Mouse (Mus musculus) liver, embryonic 14 days (tissue): ENCODE measurements around the gene Prtn3. TPM values are rescaled to one million over a fixed set of nuclear protein-coding genes. Genes with fewer than 3 reads are reported as not detected.

ENCODE experiments used
- polyA plus RNA-seq: library from polyadenylated mRNA; depleted of rRNA; stranded (reverse); fragments of >200 nt; gene quantifications from 2 replicates; pipeline ENCODE4 v1.2.3, GENCODE M21; 2012; rRNA removed

The Prtn3 gene
- polyA plus RNA-seq: 119 and 171 TPM in 2 replicates

GRCm38 (mm10) chr10:79874290-79874862 is at the start of gene Prtn3, which contains the start of gene Plppr3:
Prtn3 (plus strand) TSS chr10:79874476.
Plppr3 (minus strand) TSS chr10:79874634.

GRCm38 (mm10) chr10:79853860-79854795 is 20.1 kb upstream of the Prtn3 start, which contains the start of gene Ptbp1:
Ptbp1 (plus strand) TSS chr10:79854427.

GRCm38 (mm10) chr10:79886054-79886453 is 11.8 kb downstream of the Prtn3 start, which contains the start of gene Elane:
Elane (plus strand) TSS chr10:79886247.

GRCm38 (mm10) chr10:79890670-79891069 is 16.4 kb downstream of the Prtn3 start, which contains the start of gene Cfd:
Cfd (plus strand) TSS chr10:79890853.

GRCm38 (mm10) chr10:79908167-79909091 is 34.2 kb downstream of the Prtn3 start, which contains the start of gene Med16:
Med16 (minus strand) TSS chr10:79908923.

GRCm38 (mm10) chr10:79910556-79910955 is 36.3 kb downstream of the Prtn3 start, which contains the start of gene Gm26602:
Gm26602 (plus strand) TSS chr10:79910856.

GRCm38 (mm10) chr10:79916808-79917531 is 42.7 kb downstream of the Prtn3 start, which contains the start of gene Kiss1r:
Kiss1r (plus strand) TSS chr10:79916971.

GRCm38 (mm10) chr10:79920958-79921535 is 46.8 kb downstream of the Prtn3 start, which contains the start of gene R3hdm4:
R3hdm4 (minus strand) TSS chr10:79921208.

GRCm38 (mm10) chr10:79926491-79927323 is 52.4 kb downstream of the Prtn3 start, which contains the start of gene Arid3a:
Arid3a (plus strand) TSS chr10:79927043.

Other genes starting within 250 kb of the Prtn3 start
- 0.12 and 0.34 TPM in 2 replicates for gene Shc2, start 236.6 kb upstream of the Prtn3 start, polyA plus RNA-seq
- not detected in 2 replicates for gene Odf3l2, start 228.7 kb upstream of the Prtn3 start, polyA plus RNA-seq
- 0.15 and 0.27 TPM in 2 replicates for gene Madcam1, start 209.9 kb upstream of the Prtn3 start, polyA plus RNA-seq
- 13.3 and 13.8 TPM in 2 replicates for gene Tpgs1, start 205.1 kb upstream of the Prtn3 start, polyA plus RNA-seq
- 114 and 122 TPM in 2 replicates for gene Cdc34, start 192.3 kb upstream of the Prtn3 start, polyA plus RNA-seq
- gene Gzmm, start 185.5 kb upstream of the Prtn3 start, polyA plus RNA-seq: 0.07 and 0.23 TPM in 2 replicates
- gene Bsg, start 170.0 kb upstream of the Prtn3 start, polyA plus RNA-seq: 516 and 611 TPM in 2 replicates
- gene Hcn2, start 157.8 kb upstream of the Prtn3 start, polyA plus RNA-seq: 0.07 and 0.08 TPM in 2 replicates
- gene Polrmt, start 127.9 kb upstream of the Prtn3 start, polyA plus RNA-seq: 15.2 and 16.1 TPM in 2 replicates
- not detected in 2 replicates for gene Fgf22, start 119.4 kb upstream of the Prtn3 start, polyA plus RNA-seq
- 40.0 and 46.4 TPM in 2 replicates for gene Rnf126, start 107.5 kb upstream of the Prtn3 start, polyA plus RNA-seq
- gene Fstl3, start 97.2 kb upstream of the Prtn3 start, polyA plus RNA-seq: 0.50 and 0.51 TPM in 2 replicates
- gene Prss57, start 83.5 kb upstream of the Prtn3 start, polyA plus RNA-seq: 1.9 and 3.0 TPM in 2 replicates
- 3.6 and 3.9 TPM in 2 replicates for gene Palm, start 80.9 kb upstream of the Prtn3 start, polyA plus RNA-seq
- gene Misp, start 53.5 kb upstream of the Prtn3 start, polyA plus RNA-seq: 0.16 TPM in 2 replicates
- gene Ptbp1, start 20.0 kb upstream of the Prtn3 start, polyA plus RNA-seq: 117 and 130 TPM in 2 replicates
- gene Plppr3, start 158 bp downstream of the Prtn3 start, polyA plus RNA-seq: 6.2 and 6.7 TPM in 2 replicates
- gene Elane, start 11.8 kb downstream of the Prtn3 start, polyA plus RNA-seq: 36.8 and 63.1 TPM in 2 replicates
- 0.03 TPM in 1 of 2 replicates, not detected in the other for gene Cfd, start 16.4 kb downstream of the Prtn3 start, polyA plus RNA-seq
- 11.7 and 12.4 TPM in 2 replicates for gene Med16, start 34.4 kb downstream of the Prtn3 start, polyA plus RNA-seq
- gene Gm26602, start 36.4 kb downstream of the Prtn3 start, polyA plus RNA-seq: not detected in 2 replicates
- gene Kiss1r, start 42.5 kb downstream of the Prtn3 start, polyA plus RNA-seq: 0.23 and 0.24 TPM in 2 replicates
- gene R3hdm4, start 46.7 kb downstream of the Prtn3 start, polyA plus RNA-seq: 28.2 and 33.7 TPM in 2 replicates
- 4.7 and 5.8 TPM in 2 replicates for gene Arid3a, start 52.6 kb downstream of the Prtn3 start, polyA plus RNA-seq
- 22.7 and 23.6 TPM in 2 replicates for gene Wdr18, start 85.7 kb downstream of the Prtn3 start, polyA plus RNA-seq
- 0.02 and 0.05 TPM in 2 replicates for gene Grin3b, start 96.2 kb downstream of the Prtn3 start, polyA plus RNA-seq
- 49.9 and 57.6 TPM in 2 replicates for gene Tmem259, start 109.9 kb downstream of the Prtn3 start, polyA plus RNA-seq
- gene Cnn2, start 114.1 kb downstream of the Prtn3 start, polyA plus RNA-seq: 13.6 and 16.7 TPM in 2 replicates
- 8.8 and 11.5 TPM in 2 replicates for gene Abca7, start 122.0 kb downstream of the Prtn3 start, polyA plus RNA-seq
- 17.5 and 19.8 TPM in 2 replicates for gene Arhgap45, start 142.2 kb downstream of the Prtn3 start, polyA plus RNA-seq
- 118 and 119 TPM in 2 replicates for gene Polr2e, start 165.3 kb downstream of the Prtn3 start, polyA plus RNA-seq
- gene Gpx4, start 172.7 kb downstream of the Prtn3 start, polyA plus RNA-seq: 378 and 411 TPM in 2 replicates
- gene Sbno2, start 231.1 kb downstream of the Prtn3 start, polyA plus RNA-seq: 8.9 and 9.8 TPM in 2 replicates
- 88.1 and 91.3 TPM in 2 replicates for gene Stk11, start 241.3 kb downstream of the Prtn3 start, polyA plus RNA-seq